Mouse (Mus musculus) adrenal gland, adult 2 months (tissue): ENCODE data around the gene B2m. TPM values are rescaled to one million over a fixed set of nuclear protein-coding genes. Genes with fewer than 3 reads are reported as not detected.

ENCODE experiments used
- DNase-seq: peaks from one replicate; pipeline ENCODE4 v3.0.0; 2021
- polyA plus RNA-seq: library from polyadenylated mRNA; depleted of rRNA; stranded (reverse); fragments of >200 nt; gene quantifications from 2 replicates; pipeline ENCODE4 v1.2.3, GENCODE M21; 2012
- total RNA-seq, 2 experiments: library from RNA; stranded (reverse); gene quantifications; 2 replicates each; pipeline ENCODE4 v1.2.3; 2021

Gene B2m
- total and polyA plus RNA-seq, 3 experiments, result 790 to 1,206 (median 1,021) TPM

- DNase-seq, result no peak
These were observed 2.2 kb downstream of the B2m start for GRCm38 (mm10) chr2:122149716-122150115.

- no peak for DNase-seq
These were observed 3.7 kb downstream of the B2m start for GRCm38 (mm10) chr2:122151221-122151620.

- no peak for DNase-seq
These were observed 5.4 kb downstream of the B2m start for GRCm38 (mm10) chr2:122152850-122153249.

- DNase-seq, result no peak
These were observed 6.3 kb downstream of the B2m start for GRCm38 (mm10) chr2:122153681-122154365.

GRCm38 (mm10) chr2:122154479-122154878 is 7.0 kb downstream of the B2m start:
- DNase-seq, result no peak

GRCm38 (mm10) chr2:122155292-122155691 is 7.8 kb downstream of the B2m start:
- DNase-seq, result no peak

- DNase-seq, result no peak
These were observed 8.7 kb downstream of the B2m start for GRCm38 (mm10) chr2:122156051-122156700.

- no peak for DNase-seq
These were observed 10.1 kb downstream of the B2m start for GRCm38 (mm10) chr2:122157561-122157960.

GRCm38 (mm10) chr2:122158362-122158802 is 10.9 kb downstream of the B2m start:
- no peak for DNase-seq

- DNase-seq, result no peak
These were observed 12.2 kb downstream of the B2m start for GRCm38 (mm10) chr2:122159667-122160066.

- DNase-seq, result peak; percentile 82
These were observed 13.2 kb downstream of the B2m start, which contains the start of gene Trim69 for GRCm38 (mm10) chr2:122160680-122161079. Gene Trim69, plus strand, starts transcription at chr2:122160700.

- no peak for DNase-seq
These were observed 14.1 kb downstream of the B2m start for GRCm38 (mm10) chr2:122161542-122161941.

- DNase-seq, result no peak
These were observed 15.0 kb downstream of the B2m start for GRCm38 (mm10) chr2:122162529-122162928.

- no peak for DNase-seq
These were observed 16.1 kb downstream of the B2m start for GRCm38 (mm10) chr2:122163430-122164195.

GRCm38 (mm10) chr2:122164293-122164692 is 16.8 kb downstream of the B2m start:
- no peak for DNase-seq

- DNase-seq, result no peak
These were observed 23.8 kb downstream of the B2m start for GRCm38 (mm10) chr2:122171292-122171691.

GRCm38 (mm10) chr2:122172188-122172587 is 24.7 kb downstream of the B2m start:
- DNase-seq, result no peak

- no peak for DNase-seq
These were observed 32.8 kb downstream of the B2m start for GRCm38 (mm10) chr2:122180051-122180822.

GRCm38 (mm10) chr2:122185086-122185485 is 37.6 kb downstream of the B2m start:
- DNase-seq, result no peak

GRCm38 (mm10) chr2:122186106-122186505 is 38.6 kb downstream of the B2m start, which contains the start of the genes Patl2 and Terb2:
Gene Patl2, minus strand, starts transcription at chr2:122186189.
Gene Terb2, plus strand, starts transcription at chr2:122186272.
- no peak for DNase-seq

- DNase-seq, result no peak
These were observed 39.3 kb downstream of the B2m start for GRCm38 (mm10) chr2:122186751-122187150.

- DNase-seq, result no peak
These were observed 44.4 kb downstream of the B2m start for GRCm38 (mm10) chr2:122191849-122192248.
